Mouse (Mus musculus) stomach, embryonic 16.5 days (tissue): ENCODE measurements around the gene Trap1. TPM values are rescaled to one million over a fixed set of nuclear protein-coding genes. Genes with fewer than 3 reads are reported as not detected.
"Not testable (repeated sequence)": the region's sequence is repeated elsewhere in the genome, so short reads cannot be mapped to it uniquely, and the experiment has no call there.

Experiments used
- ATAC-seq: fragments of 200-750 bp; cut with Nextera tagmentation; 2 replicates; pipeline ENCODE4 v1.8.0; 2017; ENCODE audit warnings: moderate number of reproducible peaks, moderate TSS enrichment; ENCODE audit not compliant: insufficient read depth, low FRiP score
- H3K27ac ChIP-seq: fragments of 300-500 bp; sonication (generic); 2 replicates; pipeline ENCODE4 v1.5.1; 2014; ENCODE audit warnings: low read length
- H3K27me3 ChIP-seq: fragments of 300-500 bp; sonication (generic); 2 replicates; pipeline ENCODE4 v1.6.1; 2014; ENCODE audit warnings: low read length, control low read depth, mixed read lengths; ENCODE audit not compliant: control insufficient read depth, insufficient read depth
- H3K36me3 ChIP-seq: fragments of 300-500 bp; sonication (generic); 2 replicates; pipeline ENCODE4 v1.6.1; 2014; ENCODE audit warnings: low read length; ENCODE audit not compliant: control insufficient read depth, insufficient read depth
- H3K4me1 ChIP-seq: fragments of 300-500 bp; sonication (generic); 2 replicates; pipeline ENCODE4 v1.6.1; 2014; ENCODE audit warnings: low read length, control low read depth, mixed read lengths; ENCODE audit not compliant: control insufficient read depth, insufficient read depth
- H3K4me2 ChIP-seq: fragments of 300-500 bp; sonication (generic); 2 replicates; pipeline ENCODE4 v1.6.1; 2014; ENCODE audit warnings: low read depth, low read length, mixed read lengths
- H3K4me3 ChIP-seq: fragments of 300-500 bp; sonication (generic); replicated peaks from 2 replicates; pipeline ENCODE4 v1.5.1; 2014; ENCODE audit warnings: mild to moderate bottlenecking, low read length
- H3K9ac ChIP-seq: fragments of 300-500 bp; sonication (generic); 2 replicates; pipeline ENCODE4 v1.6.1; 2014; ENCODE audit warnings: low read length
- H3K9me3 ChIP-seq: fragments of 300-500 bp; sonication (generic); replicated peaks from 2 replicates; pipeline ENCODE4 v1.6.1; 2016; ENCODE audit warnings: low read length, control low read depth; ENCODE audit not compliant: control insufficient read depth
- WGBS: fragments of 180-500 bp; shearing (Covaris S2); extraction: QIAGEN DNeasy Blood & Tissue Kit; methylation state at CpG from one replicate; pipeline ENCODE4 v1.1.7; 2014; 5-methylcytosine and 5-hydroxymethylcytosine counted together
- polyA plus RNA-seq: library from polyadenylated mRNA; unstranded; fragments of >200 nt; fragmentation: Nextera tagmentation; extraction: Ambion mirVana; gene quantifications from 2 replicates; pipeline ENCODE4 v1.2.1, GENCODE M21; 2015

Gene Trap1
- polyA plus RNA-seq, 1 experiment from 2014 or later = 92.2 TPM

GRCm38 (mm10) chr16:4080419-4080818 is 2.8 kb upstream of the Trap1 start:
- H3K4me2 ChIP-seq, H3K27me3 ChIP-seq: not testable (repeated sequence)
- WGBS = 65% methylated on average over 3 of the region's 3 CpGs

GRCm38 (mm10) chr16:4079656-4080055 is 2.0 kb upstream of the Trap1 start:
- ATAC-seq = no peak
- Histone ChIP-seq H3K9ac (no peak overlapping the region), H3K4me1 (peaks cover 12% of the 10 kb centered on the region), H3K36me3 (peaks cover 11% of the 10 kb centered on the region; the same call in 1 of the 2 replicates), H3K27me3 (no peaks in the 10 kb centered on the region), H3K4me2 (no peak overlapping the region), H3K9me3 (no peaks in the 10 kb centered on the region), H3K4me3 (no peak overlapping the region), H3K27ac (no peak overlapping the region)
- WGBS = 75% methylated on average over 1 of the region's 1 CpGs

More at GRCm38 (mm10) chr16:4080419-4080818, 2.8 kb upstream of the Trap1 start:
- ATAC-seq, H3K4me3 ChIP-seq, H3K9ac ChIP-seq, H3K27ac ChIP-seq, H3K9me3 ChIP-seq: not testable (repeated sequence)
- H3K4me1 ChIP-seq = peaks cover 12% of the 10 kb centered on the region
- peaks cover 19% of the 10 kb centered on the region; the same call in 1 of the 2 replicates for H3K36me3 ChIP-seq

DNA sequence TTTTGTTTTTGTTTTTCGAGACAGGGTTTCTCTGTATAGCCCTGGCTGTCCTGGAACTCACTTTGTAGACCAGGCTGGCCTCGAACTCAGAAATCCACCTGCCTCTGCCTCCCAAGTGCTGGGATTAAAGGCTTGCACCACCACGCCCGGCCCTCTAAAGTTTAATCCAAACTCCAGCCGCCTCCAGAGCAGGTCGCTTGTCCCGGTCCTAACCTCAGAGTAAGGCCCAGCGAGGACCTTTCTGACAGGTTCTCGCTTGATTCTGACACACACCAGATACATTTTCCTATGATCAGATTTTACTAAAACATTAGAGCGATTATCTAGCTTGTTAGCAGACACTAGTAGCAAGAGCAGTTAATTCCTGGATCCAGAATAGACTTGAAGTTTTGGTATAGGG is 675 bp upstream of the Trap1 start:
- not testable (repeated sequence) for H3K27me3 ChIP-seq, ATAC-seq, H3K27ac ChIP-seq, H3K9ac ChIP-seq, H3K9me3 ChIP-seq, H3K36me3 ChIP-seq
- Histone ChIP-seq H3K4me1 (peaks cover 12% of the 10 kb centered on the region), H3K4me3 (peak overlapping the region; percentile 86), H3K4me2 (peak overlapping the region; percentile 65)
- WGBS = 59% methylated on average over 10 of the region's 10 CpGs

GRCm38 (mm10) chr16:4074836-4075235 is 2.8 kb downstream of the Trap1 start:
- 68% methylated on average over 3 of the region's 3 CpGs for WGBS
- Histone ChIP-seq H3K36me3 (no peaks in the 10 kb centered on the region), H3K9me3 (no peaks in the 10 kb centered on the region), H3K4me2 (no peak overlapping the region), H3K9ac (no peak overlapping the region), H3K4me1 (peaks cover 12% of the 10 kb centered on the region), H3K4me3 (no peak overlapping the region), H3K27ac (no peak overlapping the region), H3K27me3 (no peaks in the 10 kb centered on the region)
- ATAC-seq = no peak

- Histone ChIP-seq H3K4me1 (peaks cover 12% of the 10 kb centered on the region), H3K9ac (no peak overlapping the region), H3K27me3 (no peaks in the 10 kb centered on the region), H3K4me2 (no peak overlapping the region), H3K36me3 (no peaks in the 10 kb centered on the region), H3K27ac (no peak overlapping the region), H3K9me3 (no peaks in the 10 kb centered on the region), H3K4me3 (no peak overlapping the region)
- no peak for ATAC-seq
- WGBS = 58% methylated on average over 6 of the region's 6 CpGs
Measured at GRCm38 (mm10) chr16:4074297-4074696, 3.3 kb downstream of the Trap1 start.

- no peak overlapping the region for H3K27ac ChIP-seq
- ATAC-seq = no peak
- H3K4me3 ChIP-seq = no peak overlapping the region
- no peaks in the 10 kb centered on the region for H3K4me1 ChIP-seq
- no peak overlapping the region for H3K4me2 ChIP-seq
- H3K27me3 ChIP-seq = no peaks in the 10 kb centered on the region
- no peaks in the 10 kb centered on the region for H3K9me3 ChIP-seq
- no peak overlapping the region for H3K9ac ChIP-seq
- peaks cover 14% of the 10 kb centered on the region for H3K36me3 ChIP-seq
- 55% methylated on average over 8 of the region's 8 CpGs for WGBS
Measured at GRCm38 (mm10) chr16:4068588-4068987, 9.0 kb downstream of the Trap1 start.

GRCm38 (mm10) chr16:4064945-4065344 is 12.7 kb downstream of the Trap1 start:
- H3K36me3 ChIP-seq = peaks cover 30% of the 10 kb centered on the region
- ATAC-seq = no peak

GRCm38 (mm10) chr16:4053811-4054210 is 23.8 kb downstream of the Trap1 start:
- 79% methylated on average over 3 of the region's 3 CpGs for WGBS
- H3K4me1 ChIP-seq = no peaks in the 10 kb centered on the region
- ATAC-seq = no peak
- H3K9ac ChIP-seq = no peak overlapping the region
- peaks cover 24% of the 10 kb centered on the region; the same call in 1 of the 2 replicates for H3K36me3 ChIP-seq
- H3K27ac ChIP-seq = no peak overlapping the region
- no peaks in the 10 kb centered on the region for H3K9me3 ChIP-seq
- no peaks in the 10 kb centered on the region for H3K27me3 ChIP-seq
- no peak overlapping the region for H3K4me3 ChIP-seq
- H3K4me2 ChIP-seq = no peak overlapping the region

More at GRCm38 (mm10) chr16:4064945-4065344, 12.7 kb downstream of the Trap1 start:
- no peak overlapping the region for H3K4me3 ChIP-seq
- no peak overlapping the region for H3K9ac ChIP-seq
- H3K4me2 ChIP-seq = no peak overlapping the region
- no peak overlapping the region for H3K27ac ChIP-seq
- no peaks in the 10 kb centered on the region for H3K9me3 ChIP-seq
- no peaks in the 10 kb centered on the region for H3K4me1 ChIP-seq
- 91% methylated on average over 4 of the region's 4 CpGs for WGBS
- H3K27me3 ChIP-seq = no peaks in the 10 kb centered on the region

DNA sequence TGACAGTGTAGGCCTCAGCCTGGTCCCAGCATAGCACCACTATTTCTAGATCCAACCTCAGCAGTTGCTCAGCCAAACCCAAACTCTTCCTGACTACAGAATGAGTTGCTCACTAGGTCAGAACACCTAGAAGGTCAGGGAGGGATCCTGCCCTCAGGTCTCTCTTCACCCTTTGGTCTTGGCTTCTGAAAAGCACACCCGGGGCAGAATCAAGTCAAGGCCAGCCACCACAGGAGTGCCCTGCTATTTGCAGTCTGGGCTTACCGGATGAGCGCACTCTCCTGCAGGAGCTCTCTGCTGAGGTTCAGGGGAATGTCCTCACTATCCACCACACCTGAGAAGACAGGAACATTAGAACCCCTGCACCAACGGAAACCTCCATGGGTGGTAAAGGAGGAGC is 25.0 kb downstream of the Trap1 start:
- no peak overlapping the region for H3K4me3 ChIP-seq
- H3K27ac ChIP-seq = no peak overlapping the region
- 91% methylated on average over 4 of the region's 4 CpGs for WGBS
- H3K9ac ChIP-seq = no peak overlapping the region
- H3K36me3 ChIP-seq = peaks cover 24% of the 10 kb centered on the region; the same call in 1 of the 2 replicates
- no peaks in the 10 kb centered on the region for H3K4me1 ChIP-seq
- no peaks in the 10 kb centered on the region for H3K27me3 ChIP-seq
- no peaks in the 10 kb centered on the region for H3K9me3 ChIP-seq
- H3K4me2 ChIP-seq = no peak overlapping the region
- ATAC-seq = no peak

GRCm38 (mm10) chr16:4045524-4045923 is 32.1 kb downstream of the Trap1 start:
- Histone ChIP-seq H3K9ac (no peak overlapping the region), H3K27me3 (no peaks in the 10 kb centered on the region), H3K9me3 (no peaks in the 10 kb centered on the region), H3K4me1 (no peaks in the 10 kb centered on the region), H3K36me3 (peaks cover 23% of the 10 kb centered on the region), H3K4me3 (no peak overlapping the region), H3K4me2 (no peak overlapping the region), H3K27ac (no peak overlapping the region)
- 87% methylated on average over 4 of the region's 4 CpGs for WGBS
- no peak for ATAC-seq
